Mouse (Mus musculus): ENCODE results near the gene Skp2. TPM values are rescaled to one million over a fixed set of nuclear protein-coding genes. Genes with fewer than 3 reads are reported as not detected.

Gene Skp2
- polyA plus RNA-seq, 1 experiment from 2014 or later: 73.8 TPM

DNA sequence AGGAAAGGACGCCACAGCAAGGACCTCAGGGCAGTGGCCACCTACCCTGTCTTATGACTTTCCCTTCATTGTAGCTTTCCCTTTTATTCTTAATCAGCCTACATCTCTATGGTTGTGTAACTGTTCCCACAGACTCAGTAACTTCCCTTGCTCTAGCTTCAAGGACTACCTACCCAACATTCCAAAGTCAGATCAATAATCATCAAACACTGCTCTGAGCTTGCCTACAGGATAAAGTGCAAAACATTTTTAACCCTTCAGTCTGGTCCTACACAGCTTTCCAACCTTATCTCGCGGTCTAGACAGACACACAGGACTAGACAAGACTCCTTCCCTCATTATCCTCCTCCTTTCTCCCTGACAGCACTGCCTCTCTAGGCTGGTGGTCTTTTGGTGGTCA, 84.9 kb downstream of the Skp2 start:
- ATAC-seq (replicated peaks; ENCODE audit: low FRiP score): peak; percentile 20; the same call in 1 of the 2 replicates
- Histone ChIP-seq H3K9ac (ENCODE audit: low read depth, low read length) (peak overlapping the region; percentile 77), H3K27ac (ENCODE audit: low read depth, low read length) (peak overlapping the region; percentile 95), H3K4me2 (peak overlapping the region; percentile 76), H3K4me3 (ENCODE audit: low read depth, low read length) (peak overlapping the region; percentile 99), H3K9me3 (ENCODE audit: control insufficient read depth, low read length) (no peaks in the 10 kb centered on the region), H3K4me1 (replicated peaks; ENCODE audit: control insufficient read depth, insufficient read depth, low read length) (peaks cover 23% of the 10 kb centered on the region), H3K36me3 (ENCODE audit: control insufficient read depth, insufficient read depth, low read length) (peaks cover 2% of the 10 kb centered on the region; the same call in 1 of the 2 replicates), H3K27me3 (replicated peaks; ENCODE audit: control insufficient read depth, insufficient read depth, low read length) (no peaks in the 10 kb centered on the region)
- no peak for DNase-seq (ENCODE audit: low spot score)
- WGBS: 3% methylated on average over 3 of the region's 3 CpGs

DNA sequence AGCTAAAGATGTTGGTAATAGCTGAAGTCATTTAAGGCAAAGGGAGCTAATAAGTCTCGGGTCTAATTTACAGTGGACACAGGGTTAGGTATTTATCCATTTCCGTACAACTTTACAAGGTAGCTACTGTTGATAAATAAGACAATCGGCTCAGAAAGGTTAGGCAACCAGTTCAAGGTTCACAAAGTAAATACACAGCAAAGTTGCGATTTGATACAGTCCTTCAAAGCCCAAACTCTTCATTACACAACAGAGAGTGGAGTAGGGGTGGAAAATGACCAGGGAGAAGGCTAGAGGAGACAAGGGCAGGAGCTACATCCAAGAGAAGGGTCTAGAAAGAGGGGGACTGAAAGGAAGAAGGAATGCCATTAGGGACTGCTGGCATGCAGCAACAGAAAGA, 86.3 kb downstream of the Skp2 start:
- peak overlapping the region; percentile 59 for H3K27ac ChIP-seq (ENCODE audit: low read depth, low read length)

More for the DNA sequence above, 86.3 kb downstream of the Skp2 start:
- DNase-seq (ENCODE audit: low spot score): no peak
- Histone ChIP-seq H3K36me3 (ENCODE audit: control insufficient read depth, insufficient read depth, low read length) (no peaks in the 10 kb centered on the region), H3K9ac (ENCODE audit: low read depth, low read length) (no peak overlapping the region), H3K4me1 (replicated peaks; ENCODE audit: control insufficient read depth, insufficient read depth, low read length) (peaks cover 10% of the 10 kb centered on the region), H3K4me2 (peak overlapping the region; percentile 33), H3K27me3 (replicated peaks; ENCODE audit: control insufficient read depth, insufficient read depth, low read length) (no peaks in the 10 kb centered on the region), H3K9me3 (ENCODE audit: control insufficient read depth, low read length) (no peaks in the 10 kb centered on the region), H3K4me3 (ENCODE audit: low read depth, low read length) (no peak overlapping the region)
- 71% methylated on average over 4 of the region's 4 CpGs for WGBS
- no peak for ATAC-seq (replicated peaks; ENCODE audit: low FRiP score)

Other genes with a start within 250 kb of the Skp2 start
- 0.06 and 0.27 TPM in 2 replicates for gene Ranbp3l, start 187.5 kb downstream of the Skp2 start, polyA plus RNA-seq (2014; fragmentation: Nextera tagmentation; extraction: Ambion mirVana)
- gene Nadk2, start 84.2 kb downstream of the Skp2 start, polyA plus RNA-seq (2014; fragmentation: Nextera tagmentation; extraction: Ambion mirVana): 122 and 148 TPM in 2 replicates
- gene Lmbrd2, start 14.9 kb downstream of the Skp2 start, polyA plus RNA-seq (2014; fragmentation: Nextera tagmentation; extraction: Ambion mirVana): 2.9 and 4.6 TPM in 2 replicates
- 0.21 TPM in 1 of 2 replicates, not detected in the other for gene Ugt3a1, start 121.5 kb upstream of the Skp2 start, polyA plus RNA-seq (2014; fragmentation: Nextera tagmentation; extraction: Ambion mirVana)
- gene Ugt3a2, start 180.1 kb upstream of the Skp2 start, polyA plus RNA-seq (2014; fragmentation: Nextera tagmentation; extraction: Ambion mirVana): not detected in 2 replicates